Mouse (Mus musculus): ENCODE measurements around the gene Sgta.

DNA sequence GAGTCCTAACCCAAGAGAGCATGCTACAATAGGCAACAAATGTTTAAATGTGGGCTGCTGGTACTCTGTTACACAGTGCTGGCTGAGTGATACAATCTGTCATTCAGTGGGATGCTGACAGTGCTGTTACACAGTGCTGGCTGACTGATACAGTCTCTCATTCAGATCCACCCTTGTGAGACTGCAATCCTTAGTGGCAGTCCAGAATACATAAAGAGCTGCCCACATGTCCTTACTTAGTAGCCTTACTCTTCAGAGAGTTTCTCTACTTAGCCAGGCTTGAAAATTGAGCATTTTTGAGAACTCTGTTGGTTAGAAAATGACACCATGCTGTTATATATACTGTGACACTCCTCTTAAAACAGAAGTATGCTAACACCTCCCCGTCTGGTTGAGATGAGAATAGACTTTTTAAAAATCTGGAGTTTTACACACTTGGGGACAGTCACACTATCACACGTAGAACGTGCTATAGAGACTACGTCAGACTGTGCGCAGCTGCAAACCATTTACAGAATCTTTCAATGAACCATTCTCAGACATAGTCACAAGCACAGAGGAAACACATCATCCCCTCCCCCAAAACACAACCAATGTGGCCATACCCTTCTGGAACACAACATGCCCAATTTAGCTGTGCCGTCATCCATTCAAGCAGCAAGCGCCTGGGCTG lies 53.8 kb downstream of the Sgta start:
- TF ChIP-seq TAL1 (IDR thresholded peaks at IDR 0.05; ENCODE audit: low read length), result no peak
- no peak for TF ChIP-seq MAX (IDR thresholded peaks at IDR 0.05; ENCODE audit: low read length)
- TF ChIP-seq CTCF (IDR thresholded peaks at IDR 0.05 in 2 of 3, conservative IDR thresholded peaks at IDR 0.05 in 1 of 3; ENCODE audit: control insufficient read depth in 1 of 3, insufficient read depth in 1 of 3, low read depth in 2 of 3, low read length in 3 of 3, poor library complexity in 1 of 3, severe bottlenecking in 1 of 3), result no peak

All from MEL (cell line).